Mouse (Mus musculus): ENCODE data around the gene Fam118b.

- TF ChIP-seq CTCF (IDR thresholded peaks at IDR 0.05; ENCODE audit: extremely low read depth, insufficient read depth, low read length) (no peak), POLR2A (IDR thresholded peaks at IDR 0.05; ENCODE audit: extremely low read depth, insufficient read depth, low read length) (no peak)
Observed at GRCm38 (mm10) chr9:35283415-35284069, 15.9 kb upstream of the Fam118b start.
